Mouse (Mus musculus): ENCODE results near the gene Dgcr8. TPM values are rescaled to one million over a fixed set of nuclear protein-coding genes. Genes with fewer than 3 reads are reported as not detected.

Gene Dgcr8
- polyA plus RNA-seq, 1 experiment from 2014 or later = 24.2 TPM

DNA sequence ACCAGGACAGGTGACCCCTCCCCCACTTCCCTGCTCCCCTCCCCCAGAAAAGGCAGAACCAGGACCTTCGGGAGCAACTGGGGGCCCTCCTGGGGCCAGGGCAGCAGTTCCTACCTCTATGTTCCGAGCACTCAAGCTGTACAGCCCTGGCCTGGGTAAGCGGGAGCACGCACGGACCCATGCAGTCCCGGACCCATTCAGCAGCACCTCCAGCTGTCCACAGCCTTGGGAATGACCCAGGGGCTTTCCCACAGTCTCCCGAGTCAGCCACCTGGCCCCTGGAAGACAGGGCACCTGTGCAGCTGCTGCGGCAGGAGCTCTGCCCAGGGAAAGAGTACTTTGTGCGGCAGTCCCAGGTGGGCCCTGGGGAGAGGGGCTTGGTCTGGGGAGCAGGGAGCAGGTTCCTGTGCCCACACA, 70.5 kb downstream of the Dgcr8 start:
- POLR2A ChIA-PET = no interaction called here
- in situ Hi-C loops (cut with MboI; ENCODE audit: low pct_unique_long_range_greater_than_20kb) = no loop called here
- no peak for TF ChIP-seq CTCF (IDR thresholded peaks at IDR 0.05)

DNA sequence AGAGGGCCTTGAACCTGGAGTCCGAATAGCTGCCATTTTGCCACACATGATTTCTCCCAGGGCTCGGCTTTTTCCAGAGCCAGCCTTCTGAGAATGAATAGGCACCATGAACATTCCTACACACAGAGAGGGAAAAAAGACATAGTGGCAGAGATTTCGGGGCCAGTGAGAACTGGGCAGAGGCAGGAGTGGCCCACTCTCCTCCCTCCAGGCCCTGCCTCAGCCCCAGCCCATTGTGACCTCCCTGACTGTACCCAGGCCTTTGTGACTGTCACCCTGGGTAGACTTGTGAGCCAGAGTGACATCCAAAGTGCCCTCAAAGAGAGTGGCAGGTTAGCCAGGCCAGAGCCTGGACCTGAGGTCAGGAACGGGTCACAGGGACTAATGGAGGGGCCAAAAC, 71.5 kb downstream of the Dgcr8 start, which contains the start of gene Ccdc188:
Gene Ccdc188, plus strand, starts transcription at position 301 of the 400 bp plus-strand sequence.
- CTCF ChIA-PET = no interaction called here
- POLR2A ChIA-PET = no interaction called here

More for the DNA sequence above, 70.5 kb downstream of the Dgcr8 start:
- no peaks in the 10 kb centered on the region for H3K27me3 ChIP-seq
- ATAC-seq (no peak), DNase-seq (ENCODE audit: low read depth, low spot score) (no peak)
- CTCF ChIA-PET = no interaction called here

DNA sequence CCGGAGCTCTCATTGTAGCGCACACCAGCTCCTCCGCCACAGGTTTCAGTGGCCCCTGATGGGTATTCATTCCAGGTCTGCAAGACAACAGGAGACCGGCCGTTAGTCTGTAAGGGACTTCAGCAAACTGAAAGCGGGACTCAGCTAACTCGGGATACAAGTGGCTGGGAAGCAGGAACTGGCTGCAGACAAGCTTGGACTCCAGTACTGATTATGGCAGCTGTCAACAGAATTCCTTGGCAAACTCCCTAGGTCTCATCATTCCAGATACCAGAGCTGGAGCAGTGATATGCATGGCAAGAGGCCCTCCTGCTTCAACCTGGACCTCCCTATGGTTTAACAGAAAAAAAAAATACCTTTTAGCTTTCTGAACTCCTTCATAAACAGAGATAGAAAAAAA, 74.2 kb downstream of the Dgcr8 start:
- no peak for ATAC-seq
- POLR2A ChIA-PET = no interaction called here
- TF ChIP-seq CTCF (IDR thresholded peaks at IDR 0.05) = no peak
- CTCF ChIA-PET = no interaction called here
- in situ Hi-C loops (cut with MboI; ENCODE audit: low pct_unique_long_range_greater_than_20kb) = loop anchor here (5.0 kb wide), 3 partner anchors 38 to 163 kb away; partner anchors contain the start of gene Dgcr6
- no peaks in the 10 kb centered on the region for H3K27me3 ChIP-seq
- DNase-seq (ENCODE audit: low read depth, low spot score) = no peak

More for the DNA sequence above, 71.5 kb downstream of the Dgcr8 start, which contains the start of gene Ccdc188:
- no peak for TF ChIP-seq CTCF (IDR thresholded peaks at IDR 0.05)
- no peaks in the 10 kb centered on the region for H3K27me3 ChIP-seq
- ATAC-seq (no peak), DNase-seq (ENCODE audit: low read depth, low spot score) (no peak)
- in situ Hi-C loops (cut with MboI; ENCODE audit: low pct_unique_long_range_greater_than_20kb) = no loop called here

DNA sequence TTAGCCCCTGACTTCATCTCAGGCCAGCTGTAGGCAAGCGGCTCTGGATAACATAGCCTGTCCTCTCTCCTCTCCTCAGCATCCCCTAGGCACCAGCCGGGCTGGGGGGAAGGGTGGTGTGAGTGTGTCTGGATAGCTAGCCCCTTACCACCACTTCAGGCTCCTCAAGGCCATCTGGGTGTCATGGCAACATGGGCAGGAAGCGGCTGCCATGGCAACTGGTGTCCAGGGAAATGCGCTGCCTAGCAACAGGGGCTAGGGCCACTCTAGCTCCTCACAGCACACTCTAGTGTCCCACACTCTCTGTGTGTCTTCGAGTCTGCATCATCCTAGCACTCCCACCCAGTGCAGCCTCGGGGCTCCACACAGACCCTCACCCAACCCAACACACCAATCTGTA, 75.4 kb downstream of the Dgcr8 start:
- DNase-seq (ENCODE audit: low read depth, low spot score) = no peak
- POLR2A ChIA-PET = no interaction called here
- CTCF ChIA-PET = interaction anchor here (3.9 kb wide), 1 partner anchor 162 kb away, joined by 16 read pairs; the partner anchor contains the start of gene Dgcr6
- in situ Hi-C loops (cut with MboI; ENCODE audit: low pct_unique_long_range_greater_than_20kb) = loop anchor here (5.0 kb wide), 3 partner anchors 36 to 161 kb away; partner anchors contain the start of gene Dgcr6
- no peaks in the 10 kb centered on the region for H3K27me3 ChIP-seq
- TF ChIP-seq CTCF (IDR thresholded peaks at IDR 0.05) = no peak
- no peak for ATAC-seq

DNA sequence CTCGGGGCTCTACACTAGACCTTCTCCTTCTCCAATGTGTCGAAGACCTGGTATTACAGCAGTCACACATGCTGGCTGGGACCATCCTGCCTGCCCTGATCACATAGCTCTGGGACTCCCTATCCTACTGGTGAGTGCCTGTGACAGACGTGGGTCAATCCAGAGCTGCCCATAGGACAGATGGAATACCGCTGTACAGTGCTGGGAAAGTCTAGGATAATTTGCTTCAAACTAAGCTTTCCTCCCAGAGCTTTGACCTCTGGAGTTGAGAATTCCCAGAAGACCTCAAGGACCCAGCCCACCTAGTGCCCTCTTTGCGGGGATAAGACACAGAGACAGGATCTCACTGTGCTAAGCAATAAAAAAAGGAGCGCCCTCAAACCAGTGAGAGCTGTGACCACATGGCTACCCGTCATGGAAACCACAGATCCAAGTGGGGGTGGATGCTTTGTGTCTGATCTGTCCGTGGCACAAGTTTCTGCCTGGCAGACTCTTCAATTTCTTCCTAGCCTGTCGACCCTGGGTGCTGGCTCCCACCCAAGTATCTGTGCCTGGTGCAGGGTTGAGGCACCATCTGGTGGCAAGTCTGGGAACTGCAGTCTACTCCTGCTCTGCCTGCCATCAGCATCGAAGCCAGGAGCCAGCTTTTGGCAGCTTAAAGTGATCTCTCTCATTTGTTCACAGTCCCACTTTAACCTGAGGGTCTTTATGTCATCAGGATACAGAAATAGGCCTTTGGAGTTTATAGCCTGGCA, 77.5 kb downstream of the Dgcr8 start:
- H3K27me3 ChIP-seq = peaks cover 4% of the 10 kb centered on the region
- POLR2A ChIA-PET = interaction anchor here (0.6 kb wide), 1 partner anchor 93 kb away, joined by 3 read pairs; no protein-coding TSS in a partner anchor
- DNase-seq (ENCODE audit: low read depth, low spot score) (peak; percentile 10), ATAC-seq (no peak)
- TF ChIP-seq CTCF (IDR thresholded peaks at IDR 0.05) = no peak
- in situ Hi-C loops (cut with MboI; ENCODE audit: low pct_unique_long_range_greater_than_20kb) = loop anchor here (5.0 kb wide), 3 partner anchors 34 to 159 kb away; partner anchors contain the start of gene Dgcr6
- CTCF ChIA-PET = interaction anchor here (0.8 to 3.9 kb wide), 24 partner anchors 10 to 164 kb away, joined by 3 to 36 read pairs (median 8); partner anchors contain the start of gene Dgcr6

DNA sequence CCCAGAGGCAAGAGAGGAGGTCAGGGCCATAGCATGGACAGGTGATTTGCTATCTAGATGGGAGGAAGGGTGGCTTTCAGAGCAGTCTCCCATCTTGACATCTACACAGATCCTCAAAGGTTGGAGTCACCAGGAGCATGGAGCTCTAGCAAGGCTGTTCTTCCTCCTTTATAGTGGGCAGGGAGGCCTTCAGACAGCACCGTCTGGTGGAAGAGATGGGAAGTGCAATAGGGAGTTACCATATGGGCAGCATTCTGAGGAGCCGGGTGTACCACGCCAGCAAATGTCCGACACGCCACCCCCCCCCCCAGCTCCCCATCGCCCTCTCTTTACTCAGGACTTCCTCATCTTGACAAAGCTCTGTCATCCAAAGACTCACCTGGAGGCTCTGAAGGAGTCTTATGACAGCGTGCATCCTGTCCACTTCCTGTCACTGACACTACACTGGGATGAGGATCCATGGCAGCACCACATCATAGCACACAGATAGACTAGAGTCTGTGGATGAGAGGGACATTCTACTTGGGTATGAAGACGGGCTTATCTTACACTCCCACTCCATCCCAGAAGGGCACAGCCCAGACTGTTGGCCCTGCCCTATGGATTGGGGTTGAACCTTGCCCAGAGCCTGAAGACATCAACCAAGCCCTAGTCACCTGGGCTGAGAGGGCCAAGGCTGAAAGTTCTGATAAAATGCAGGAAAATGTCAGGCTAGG, 78.2 kb downstream of the Dgcr8 start:
- in situ Hi-C loops (cut with MboI; ENCODE audit: low pct_unique_long_range_greater_than_20kb) = loop anchor here (5.0 kb wide), 3 partner anchors 34 to 159 kb away; partner anchors contain the start of gene Dgcr6
- H3K27me3 ChIP-seq = peaks cover 11% of the 10 kb centered on the region
- ChIA-PET POLR2A (interaction anchor here (0.6 kb wide), 1 partner anchor 92 kb away, joined by 3 read pairs; no protein-coding TSS in a partner anchor), CTCF (interaction anchor here (0.6 to 3.9 kb wide), 28 partner anchors 9 to 163 kb away, joined by 3 to 36 read pairs (median 6); partner anchors contain the start of gene Dgcr6)
- TF ChIP-seq CTCF (IDR thresholded peaks at IDR 0.05) = no peak
- ATAC-seq (no peak), DNase-seq (ENCODE audit: low read depth, low spot score) (no peak)

Other genes starting within 250 kb of the Dgcr8 start
- 59.5 TPM for gene Dgcr6, start 236.4 kb downstream of the Dgcr8 start, polyA plus RNA-seq (2021)
- gene Prodh, start 199.0 kb downstream of the Dgcr8 start, polyA plus RNA-seq (2021) = 1.3 TPM
- gene Rtn4r, start 161.6 kb downstream of the Dgcr8 start, polyA plus RNA-seq (2021) = 0.90 TPM
- gene Ccdc188, start 71.4 kb downstream of the Dgcr8 start, polyA plus RNA-seq (2021) = not detected
- gene Zdhhc8, start 54.1 kb downstream of the Dgcr8 start, polyA plus RNA-seq (2021) = 34.4 TPM
- gene Trmt2a, start 40.6 kb downstream of the Dgcr8 start, polyA plus RNA-seq (2021) = 66.4 TPM
- gene Ranbp1, start 40.5 kb downstream of the Dgcr8 start, polyA plus RNA-seq (2021) = 216 TPM
- gene Gm49776, start 30.9 kb downstream of the Dgcr8 start, polyA plus RNA-seq (2021) = 7.6 TPM
- 23.7 TPM for gene Tango2, start 58.9 kb upstream of the Dgcr8 start, polyA plus RNA-seq (2021)
- gene Arvcf, start 58.9 kb upstream of the Dgcr8 start, polyA plus RNA-seq (2021) = 25.6 TPM
- 25.2 TPM for gene Txnrd2, start 137.1 kb upstream of the Dgcr8 start, polyA plus RNA-seq (2021)
- gene Comt, start 137.6 kb upstream of the Dgcr8 start, polyA plus RNA-seq (2021) = 229 TPM
- 9.9 TPM for gene Gnb1l, start 209.5 kb upstream of the Dgcr8 start, polyA plus RNA-seq (2021)
- 9.1 TPM for gene Rtl10, start 209.7 kb upstream of the Dgcr8 start, polyA plus RNA-seq (2021)